Mouse (Mus musculus): ENCODE measurements around the gene Map4k5.

DNA sequence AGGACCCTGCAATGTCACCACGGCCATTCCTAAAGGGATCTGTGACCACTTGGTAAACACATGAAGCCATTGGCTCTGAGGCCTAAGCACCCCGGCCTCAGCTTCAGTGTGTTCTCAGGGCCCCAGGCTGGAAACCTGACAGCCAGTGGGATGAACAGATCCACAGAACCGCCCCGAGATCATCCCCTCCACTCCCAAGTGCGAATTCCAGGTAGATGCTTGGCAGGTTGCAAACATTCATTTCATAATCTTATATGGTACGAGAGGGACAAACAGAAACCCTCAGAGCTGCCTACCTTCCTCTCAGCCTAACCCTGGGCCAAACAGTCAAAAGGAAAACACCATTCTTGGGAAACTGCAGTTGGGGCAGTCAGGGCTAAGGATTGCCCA lies 115.7 kb downstream of the Map4k5 start:
- TF ChIP-seq CTCF (IDR thresholded peaks at IDR 0.05; ENCODE audit: insufficient read depth, low read depth, low read length) (no peak), POLR2A (IDR thresholded peaks at IDR 0.05; ENCODE audit: insufficient read depth, low read depth, low read length) (no peak)
